Mouse (Mus musculus) erythroblast, embryonic 14.5 days (primary cell): ENCODE measurements around the gene Tada3.

ENCODE experiments used
- GATA1 ChIP-seq: IDR thresholded peaks from 2 replicates; pipeline ENCODE4 v1.6.1; 2012; ENCODE audit warnings: low read length, inconsistent platforms, mixed read lengths
- TAL1 ChIP-seq: IDR thresholded peaks from 3 replicates; pipeline ENCODE4 v1.6.1; 2012; ENCODE audit warnings: low read length, inconsistent platforms, mixed read lengths

GRCm38 (mm10) chr6:113333137-113333950 is 44.3 kb downstream of the Tada3 start:
- TF ChIP-seq TAL1 (no peak), GATA1 (no peak)
